Mouse (Mus musculus) macrophage (primary cell): ENCODE measurements at regions not wholly inside any gene's neighbourhood (a gene's known extent, or its start where the extent isn't known, plus 50 kb on each side); places are given as distances from the start of the nearest gene placed in this dataset.
A peak's percentile ranks its signal among the peaks of the same experiment; 100 is the strongest.

Source experiments
- H3K27ac ChIP-seq: fragments of 350-480 bp; formaldehyde crosslinking; 2 replicates; pipeline ENCODE4 v1.9.0; 2021
- H3K36me3 ChIP-seq: fragments of 350-480 bp; formaldehyde crosslinking; 2 replicates; pipeline ENCODE4 v1.9.0; 2021; ENCODE audit errors: inconsistent target
- H3K4me3 ChIP-seq: fragments of 350-480 bp; formaldehyde crosslinking; 2 replicates; pipeline ENCODE4 v1.9.0; 2021; ENCODE audit errors: inconsistent target
- H3K79me2 ChIP-seq: fragments of 350-480 bp; formaldehyde crosslinking; 2 replicates; pipeline ENCODE4 v1.9.0; 2021; ENCODE audit errors: inconsistent target
- WGBS: methylation state at CpG from one replicate; pipeline ENCODE4 v1.1.7; 2026; ENCODE audit warnings: inconsistent platforms; ENCODE audit not compliant: missing documents; 5-methylcytosine and 5-hydroxymethylcytosine counted together

- no peaks in the 10 kb centered on the region for H3K79me2 ChIP-seq
- no peak overlapping the region for H3K27ac ChIP-seq
- WGBS: 88% methylated on average over 3 of the region's 3 CpGs
- H3K4me3 ChIP-seq: no peak overlapping the region
- no peaks in the 10 kb centered on the region for H3K36me3 ChIP-seq
These were observed 70.0 kb downstream of the 1190002N15Rik start for GRCm38 (mm10) chr9:94467846-94468245.

DNA sequence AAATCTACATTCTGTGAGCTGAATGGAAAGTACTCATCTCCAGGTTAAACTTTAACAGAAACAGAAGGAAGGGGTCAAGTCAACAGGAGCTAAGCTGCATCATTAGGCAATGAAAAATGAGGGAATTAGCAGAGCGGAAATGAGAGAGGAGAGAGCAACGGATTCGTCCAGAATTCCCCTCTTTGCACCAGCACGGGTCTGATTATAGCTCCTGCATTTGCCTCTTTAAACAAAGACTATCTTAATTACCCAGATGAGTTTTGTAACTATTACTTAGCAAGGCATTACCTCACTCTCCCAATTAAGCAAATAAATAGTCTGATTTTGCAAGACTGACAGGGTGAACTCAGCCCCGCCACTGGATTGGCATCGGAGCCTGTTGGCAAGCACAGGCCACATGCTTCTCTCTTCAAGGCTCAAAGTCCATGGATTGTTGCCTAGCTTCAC lies 81.8 kb downstream of the 1190002N15Rik start:
- Histone ChIP-seq H3K27ac (no peak overlapping the region), H3K79me2 (no peaks in the 10 kb centered on the region), H3K4me3 (no peak overlapping the region), H3K36me3 (no peaks in the 10 kb centered on the region)
- WGBS: 95% methylated on average over 6 of the region's 6 CpGs

DNA sequence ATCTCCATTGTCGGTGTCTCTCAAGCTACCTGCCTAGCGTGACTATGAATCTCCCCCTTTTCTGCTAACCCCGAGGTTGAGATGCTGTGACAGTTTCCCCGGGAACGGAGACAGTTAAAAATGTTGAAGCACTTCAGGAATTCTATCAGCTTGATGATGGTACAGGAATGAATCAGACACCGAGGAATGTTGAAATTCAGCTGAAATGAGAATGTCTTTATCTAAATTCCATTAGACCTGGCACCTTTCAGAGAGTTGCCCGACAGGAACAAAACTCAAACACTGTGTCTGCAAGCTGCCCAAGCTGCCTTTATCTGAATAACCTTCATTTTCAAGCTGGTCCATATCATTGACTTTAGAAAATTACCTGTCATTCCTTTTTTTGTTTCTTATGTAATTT lies 82.4 kb downstream of the 1190002N15Rik start:
- Histone ChIP-seq H3K4me3 (no peak overlapping the region), H3K36me3 (no peaks in the 10 kb centered on the region), H3K27ac (no peak overlapping the region), H3K79me2 (no peaks in the 10 kb centered on the region)
- WGBS: 93% methylated on average over 7 of the region's 7 CpGs

- Histone ChIP-seq H3K4me3 (no peak overlapping the region), H3K36me3 (no peaks in the 10 kb centered on the region), H3K79me2 (no peaks in the 10 kb centered on the region), H3K27ac (no peak overlapping the region)
- WGBS: 91% methylated on average over 6 of the region's 8 CpGs
These were observed 88.0 kb downstream of the 1190002N15Rik start for GRCm38 (mm10) chr9:94449911-94450310.

- no peaks in the 10 kb centered on the region for H3K36me3 ChIP-seq
- no peaks in the 10 kb centered on the region for H3K79me2 ChIP-seq
- no peak overlapping the region for H3K4me3 ChIP-seq
- 75% methylated on average over 8 of the region's 8 CpGs for WGBS
- H3K27ac ChIP-seq: no peak overlapping the region
These were observed 91.6 kb downstream of the 1190002N15Rik start for GRCm38 (mm10) chr9:94446182-94446763.

DNA sequence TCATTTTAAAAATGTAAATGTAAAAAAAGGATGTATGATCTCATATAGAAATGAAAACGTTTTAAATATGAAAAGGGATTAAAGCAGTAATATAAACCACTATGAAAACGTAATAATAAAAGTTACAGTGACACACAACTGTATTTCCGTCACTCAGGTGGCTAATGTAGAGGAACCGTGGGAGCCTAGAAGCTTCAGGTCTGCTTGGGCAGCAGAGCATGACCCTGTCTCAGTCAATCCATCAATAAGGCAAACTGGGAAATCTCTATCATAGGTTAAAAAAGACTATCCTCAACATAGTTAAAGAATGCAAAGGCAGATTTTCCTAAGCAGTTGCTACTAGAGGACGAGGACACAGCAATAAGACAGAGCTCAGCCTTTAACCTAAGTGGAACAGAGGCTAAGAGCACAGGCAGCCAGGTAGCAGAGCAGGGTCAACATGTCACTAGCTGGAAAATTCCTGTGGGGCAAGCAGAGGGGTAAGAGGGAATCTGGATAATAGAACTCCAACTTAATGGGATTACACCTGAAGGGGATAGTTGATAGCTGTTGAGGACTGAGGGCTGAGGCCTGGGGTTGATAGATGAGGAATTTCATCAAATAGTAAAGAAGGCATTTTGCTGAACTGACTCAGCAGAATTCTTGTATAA lies 93.6 kb downstream of the 1190002N15Rik start:
- no peaks in the 10 kb centered on the region for H3K79me2 ChIP-seq
- WGBS: 87% methylated on average over 5 of the region's 5 CpGs
- no peaks in the 10 kb centered on the region for H3K36me3 ChIP-seq
- no peak overlapping the region for H3K4me3 ChIP-seq
- no peak overlapping the region for H3K27ac ChIP-seq

DNA sequence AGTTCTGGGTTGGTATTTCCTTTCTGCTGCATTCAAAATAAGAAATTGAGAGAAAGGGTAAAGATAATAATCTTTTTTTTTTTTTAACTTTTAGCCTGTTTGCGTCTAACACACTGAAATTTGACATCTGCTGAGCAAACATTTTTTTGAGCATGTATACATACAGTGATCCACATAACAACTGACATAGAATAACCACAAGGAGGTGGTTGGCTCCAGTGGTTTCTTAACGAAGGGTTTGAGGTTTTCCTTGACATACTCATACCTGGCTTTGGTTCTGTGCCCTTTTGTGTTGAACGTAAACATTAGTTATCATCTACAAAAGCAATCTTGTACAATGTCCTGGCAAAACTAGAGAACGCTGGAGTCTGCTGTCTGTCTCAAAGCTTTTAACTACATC lies 96.5 kb downstream of the 1190002N15Rik start:
- no peak overlapping the region for H3K4me3 ChIP-seq
- H3K27ac ChIP-seq: no peak overlapping the region
- no peaks in the 10 kb centered on the region for H3K79me2 ChIP-seq
- WGBS: 41% methylated on average over 4 of the region's 4 CpGs
- H3K36me3 ChIP-seq: no peaks in the 10 kb centered on the region

DNA sequence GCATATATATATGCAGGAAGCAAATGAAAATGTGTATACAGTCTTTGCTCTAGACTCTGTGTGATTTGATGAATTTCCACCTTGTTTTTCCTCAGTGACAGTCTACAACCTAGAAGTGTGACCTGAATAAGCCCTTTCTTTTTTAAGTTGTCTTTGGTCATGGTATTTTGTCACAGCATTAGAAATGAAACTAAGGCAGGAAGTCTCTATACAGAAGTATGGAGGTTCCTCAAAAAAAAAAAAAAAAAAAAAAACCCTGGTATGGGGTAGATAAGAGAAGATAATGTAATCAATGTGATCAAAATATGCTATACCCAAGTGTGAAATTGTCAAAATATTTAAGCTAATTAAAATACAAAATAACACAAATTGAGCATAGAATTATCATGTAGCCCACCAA lies 104.4 kb downstream of the 1190002N15Rik start:
- Histone ChIP-seq H3K4me3 (no peak overlapping the region), H3K36me3 (no peaks in the 10 kb centered on the region), H3K27ac (0 out of 2 replicates have a peak overlapping the region, but pooled peaks have one; percentile 1), H3K79me2 (no peaks in the 10 kb centered on the region)

DNA sequence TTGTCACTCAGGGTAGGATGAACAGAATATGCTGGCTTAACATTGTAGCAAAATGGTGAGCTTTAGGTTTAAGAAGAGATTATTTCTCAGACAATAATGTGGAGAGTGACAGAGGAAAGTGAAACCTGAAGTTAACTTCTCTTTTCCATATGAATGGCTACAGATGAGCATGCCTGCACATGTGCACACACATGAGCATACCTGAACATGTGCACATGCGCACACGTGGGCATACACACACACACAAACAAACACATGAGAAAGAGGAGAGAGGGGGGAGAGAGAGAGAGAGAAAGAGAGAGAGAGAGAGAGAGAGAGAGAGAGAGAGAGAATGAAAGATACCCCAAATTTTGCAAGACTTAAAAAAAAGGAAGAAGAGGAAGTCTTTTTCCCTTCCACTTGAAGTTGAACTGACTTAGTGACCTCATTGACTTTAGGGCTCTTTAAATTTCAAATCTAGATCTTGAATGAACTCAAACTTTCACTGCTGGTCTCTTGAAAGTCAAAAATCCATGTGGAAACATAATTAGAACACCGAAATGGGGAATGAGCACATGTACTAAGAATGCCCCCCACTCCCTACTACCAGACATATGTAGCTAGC lies 105.6 kb downstream of the 1190002N15Rik start:
- H3K79me2 ChIP-seq: no peaks in the 10 kb centered on the region
- H3K36me3 ChIP-seq: no peaks in the 10 kb centered on the region
- WGBS: 71% methylated on average over 3 of the region's 3 CpGs
- H3K27ac ChIP-seq: peak overlapping the region; percentile 8; the same call in 1 of the 2 replicates
- H3K4me3 ChIP-seq: no peak overlapping the region

- whole genome bisulfite sequencing: 94% methylated on average over 3 of the region's 3 CpGs
- Histone ChIP-seq H3K4me3 (no peak overlapping the region), H3K36me3 (no peaks in the 10 kb centered on the region), H3K27ac (no peak overlapping the region), H3K79me2 (no peaks in the 10 kb centered on the region)
These were observed 106.3 kb downstream of the 1190002N15Rik start for GRCm38 (mm10) chr9:94431540-94431939.

DNA sequence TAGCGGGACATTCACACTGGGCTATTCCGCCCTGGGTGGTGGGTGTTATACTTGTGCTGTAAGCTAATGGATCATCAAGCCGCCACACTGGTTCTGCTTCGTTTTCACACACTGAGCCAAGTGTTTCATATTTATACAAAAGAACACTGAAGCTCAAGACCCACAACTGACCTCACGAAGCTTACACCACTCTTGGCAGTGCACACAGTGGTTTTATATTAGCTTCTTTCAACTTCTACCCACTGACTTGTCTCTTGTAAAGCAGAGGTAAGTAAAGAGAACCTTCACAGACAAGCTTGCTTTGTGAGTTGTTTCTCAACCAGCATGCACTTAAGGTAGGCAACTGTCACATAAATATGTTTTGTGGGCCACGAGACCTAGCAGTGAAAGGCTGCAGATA lies 106.9 kb downstream of the 1190002N15Rik start:
- WGBS: 94% methylated on average over 4 of the region's 6 CpGs
- Histone ChIP-seq H3K79me2 (no peaks in the 10 kb centered on the region), H3K27ac (no peak overlapping the region), H3K4me3 (no peak overlapping the region), H3K36me3 (no peaks in the 10 kb centered on the region)

- WGBS: 95% methylated on average over 5 of the region's 5 CpGs
- Histone ChIP-seq H3K79me2 (no peaks in the 10 kb centered on the region), H3K36me3 (no peaks in the 10 kb centered on the region), H3K4me3 (no peak overlapping the region), H3K27ac (no peak overlapping the region)
These were observed 111.1 kb downstream of the 1190002N15Rik start for GRCm38 (mm10) chr9:94426740-94427139.

DNA sequence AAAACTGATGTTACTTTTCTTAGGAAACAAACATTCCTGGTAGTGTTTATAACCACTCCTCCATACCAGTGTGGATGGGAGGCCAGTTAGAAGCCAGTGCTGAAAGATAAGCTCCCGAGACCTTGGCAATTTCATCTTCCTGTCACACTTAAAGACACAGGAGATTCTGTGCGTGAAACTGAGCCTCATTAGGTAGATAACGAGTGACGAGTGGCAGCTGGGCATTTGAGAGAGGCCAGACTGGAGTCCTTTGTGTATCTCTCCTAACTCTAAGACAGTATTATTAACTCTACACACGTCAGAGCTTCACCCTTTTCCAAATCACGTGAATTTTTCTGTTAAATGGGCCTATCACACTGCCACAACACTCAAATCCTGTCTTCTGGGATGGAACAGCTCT lies 112.1 kb downstream of the 1190002N15Rik start:
- Histone ChIP-seq H3K4me3 (no peak overlapping the region), H3K27ac (no peak overlapping the region), H3K79me2 (no peaks in the 10 kb centered on the region), H3K36me3 (no peaks in the 10 kb centered on the region)
- WGBS: 89% methylated on average over 6 of the region's 6 CpGs

DNA sequence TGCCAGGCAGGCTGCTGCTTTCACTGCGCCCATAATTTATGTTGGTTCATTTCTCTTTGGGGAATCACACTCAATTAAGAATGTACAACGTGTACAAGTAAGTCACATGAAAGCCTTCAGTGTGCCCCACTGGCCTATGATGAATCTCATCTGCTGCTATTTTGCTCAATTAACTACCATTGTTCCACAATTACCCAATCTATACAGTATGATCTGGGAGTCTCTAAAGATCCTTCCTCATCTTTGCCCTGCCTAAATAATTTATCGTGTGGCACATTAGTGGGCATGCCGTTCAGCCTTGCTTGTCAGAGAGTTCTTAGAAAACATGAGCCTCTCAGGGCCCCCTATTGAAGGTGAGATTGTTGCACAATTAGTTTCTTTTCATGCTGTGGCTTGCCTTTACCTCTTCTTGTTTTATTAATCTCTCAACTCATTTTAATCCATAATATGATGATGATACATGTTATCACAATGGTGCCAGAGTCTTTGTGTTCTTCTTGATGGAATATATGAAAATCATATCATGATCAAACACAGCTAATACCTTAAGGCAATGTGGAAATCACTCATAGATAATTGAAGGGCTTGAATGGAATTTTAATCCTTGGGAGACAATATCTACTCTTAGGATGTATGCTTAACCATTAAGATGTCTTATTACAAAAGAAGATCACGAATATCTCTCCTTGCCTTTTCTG lies 113.3 kb downstream of the 1190002N15Rik start:
- Histone ChIP-seq H3K79me2 (no peaks in the 10 kb centered on the region), H3K27ac (no peak overlapping the region), H3K36me3 (no peaks in the 10 kb centered on the region), H3K4me3 (no peak overlapping the region)
- 98% methylated on average over 5 of the region's 5 CpGs for WGBS

DNA sequence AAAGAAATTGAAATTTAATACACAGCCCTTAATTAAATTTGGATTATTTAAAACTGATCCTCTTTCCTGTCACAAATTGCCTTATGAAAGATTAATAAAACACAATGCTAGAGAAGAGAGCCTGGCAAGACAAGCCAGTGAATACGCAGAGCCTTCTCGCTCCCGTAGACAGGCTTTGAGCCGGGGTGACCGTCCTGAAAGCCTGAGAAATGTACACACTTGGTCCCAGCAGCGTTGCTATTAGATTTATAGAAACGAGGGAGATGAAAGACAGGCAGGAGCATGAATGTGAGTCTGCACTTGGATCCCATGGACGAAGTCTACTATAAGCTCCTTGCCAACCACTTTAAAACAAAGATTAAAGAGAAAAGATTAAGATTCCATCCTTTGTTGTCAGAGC lies 127.3 kb downstream of the 1190002N15Rik start:
- Histone ChIP-seq H3K79me2 (no peaks in the 10 kb centered on the region), H3K27ac (no peak overlapping the region), H3K36me3 (no peaks in the 10 kb centered on the region), H3K4me3 (no peak overlapping the region)
- 86% methylated on average over 8 of the region's 8 CpGs for WGBS
